Mouse (Mus musculus) heart, adult 8-10 months (tissue): ENCODE results near the gene Twistnb. TPM values are rescaled to one million over a fixed set of nuclear protein-coding genes. Genes with fewer than 3 reads are reported as not detected.

Source experiments
- DNase-seq: peaks from one replicate; pipeline ENCODE4 v3.0.0; 2022; ENCODE audit warnings: low spot score
- total RNA-seq, 4 experiments: library from RNA; stranded (reverse); gene quantifications; 2 replicates each; pipeline ENCODE4 v1.2.4; 2022

Gene Twistnb
- 1 to 10 TPM; 5.6 to 9.5 (median 8.6) TPM for total RNA-seq

DNA sequence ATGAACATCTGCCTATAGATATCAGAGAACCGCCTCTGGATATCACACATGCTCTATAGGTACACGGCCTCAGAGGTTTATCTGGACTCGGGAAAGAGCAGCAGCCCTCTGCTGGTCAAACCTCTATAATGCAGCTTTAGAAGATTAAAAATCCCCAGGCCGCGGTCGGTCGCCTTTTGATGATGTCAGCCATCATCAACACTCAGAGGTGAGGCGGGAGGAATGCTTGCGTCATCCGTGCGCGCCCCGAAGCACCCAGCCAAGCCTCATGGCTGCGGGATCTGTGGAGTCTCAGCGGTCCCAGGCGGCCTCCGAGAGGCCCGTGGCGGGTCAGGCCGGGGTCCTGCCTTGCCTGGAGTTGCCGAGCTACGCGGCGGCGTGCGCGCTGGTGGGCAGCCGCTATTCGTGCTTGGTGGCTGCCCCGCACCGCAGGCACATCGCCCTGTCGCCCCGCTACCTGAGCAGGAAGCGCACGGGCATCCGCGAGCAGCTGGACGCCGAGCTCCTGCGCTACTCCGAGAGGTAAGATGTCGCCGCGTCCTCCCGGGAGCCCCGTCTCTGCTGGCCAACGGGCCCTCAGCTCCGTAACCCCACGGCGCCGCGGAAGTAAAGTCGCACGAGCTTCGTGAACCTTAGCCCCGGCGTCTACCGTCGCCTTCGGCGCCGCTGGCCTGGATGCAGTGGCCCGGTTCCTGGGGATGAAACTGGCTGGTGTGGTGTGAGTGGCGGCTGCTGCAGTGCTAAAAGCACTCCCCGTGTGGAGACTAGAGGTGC lies at the start of gene Twistnb:
Gene Twistnb (plus strand): TSS at position 249 of the 774 bp plus-strand sequence.
- DNase-seq = peak; percentile 97

DNA sequence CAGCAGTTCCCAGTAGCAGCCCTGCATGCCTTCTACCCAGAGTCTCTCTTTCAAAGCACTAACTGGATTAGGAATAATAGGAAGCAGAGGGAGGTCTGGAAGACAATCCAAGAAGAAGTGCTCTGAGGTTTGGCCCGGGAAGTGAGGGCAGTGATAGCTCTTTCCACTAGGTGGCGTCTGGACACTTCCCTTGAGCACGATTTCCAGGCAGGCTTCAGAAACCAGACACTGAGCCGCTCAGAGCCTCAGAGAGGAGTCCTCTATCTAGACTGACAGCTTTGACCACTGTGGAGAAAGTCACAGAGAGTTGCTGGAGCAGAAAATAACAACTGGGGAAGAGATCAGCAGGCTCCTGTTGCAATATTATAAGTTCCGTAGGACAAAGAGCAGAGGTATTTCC lies 40.6 kb upstream of the Twistnb start:
- peak; percentile 59 for DNase-seq

DNA sequence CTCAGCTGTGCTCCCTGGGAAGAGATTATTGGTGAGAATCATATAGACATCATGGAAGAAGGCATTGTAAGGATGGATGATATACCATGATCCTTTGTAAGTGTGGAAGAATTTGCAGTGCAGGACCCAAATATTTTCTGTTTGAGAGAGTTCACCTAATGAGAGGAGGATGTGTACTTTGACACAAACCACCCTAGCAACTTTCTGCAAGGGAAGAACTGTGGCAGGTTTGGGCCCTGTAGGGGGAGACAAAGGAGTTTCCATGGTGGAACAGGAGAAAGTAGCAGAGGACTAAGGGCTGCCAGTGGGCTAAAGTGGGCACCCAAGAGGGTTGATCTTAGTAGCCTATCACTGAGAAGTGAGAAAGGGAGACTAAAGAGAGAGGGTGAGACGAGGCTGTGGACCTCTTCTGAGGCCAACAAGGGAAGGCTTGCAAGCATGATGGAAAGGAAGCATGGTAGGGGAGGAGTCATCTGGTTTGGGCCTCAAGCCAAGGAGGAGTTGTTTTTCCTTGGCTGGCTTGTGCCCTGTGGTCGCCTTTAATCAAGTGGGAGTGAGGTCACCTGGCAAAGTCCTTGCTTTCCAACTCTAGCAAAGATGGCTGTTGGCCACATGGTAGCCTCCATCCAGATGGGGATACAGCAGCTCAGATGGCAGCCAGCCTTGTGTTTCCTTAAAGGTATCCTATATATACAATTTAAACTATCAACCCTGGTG lies 38.4 kb upstream of the Twistnb start:
- no peak for DNase-seq

DNA sequence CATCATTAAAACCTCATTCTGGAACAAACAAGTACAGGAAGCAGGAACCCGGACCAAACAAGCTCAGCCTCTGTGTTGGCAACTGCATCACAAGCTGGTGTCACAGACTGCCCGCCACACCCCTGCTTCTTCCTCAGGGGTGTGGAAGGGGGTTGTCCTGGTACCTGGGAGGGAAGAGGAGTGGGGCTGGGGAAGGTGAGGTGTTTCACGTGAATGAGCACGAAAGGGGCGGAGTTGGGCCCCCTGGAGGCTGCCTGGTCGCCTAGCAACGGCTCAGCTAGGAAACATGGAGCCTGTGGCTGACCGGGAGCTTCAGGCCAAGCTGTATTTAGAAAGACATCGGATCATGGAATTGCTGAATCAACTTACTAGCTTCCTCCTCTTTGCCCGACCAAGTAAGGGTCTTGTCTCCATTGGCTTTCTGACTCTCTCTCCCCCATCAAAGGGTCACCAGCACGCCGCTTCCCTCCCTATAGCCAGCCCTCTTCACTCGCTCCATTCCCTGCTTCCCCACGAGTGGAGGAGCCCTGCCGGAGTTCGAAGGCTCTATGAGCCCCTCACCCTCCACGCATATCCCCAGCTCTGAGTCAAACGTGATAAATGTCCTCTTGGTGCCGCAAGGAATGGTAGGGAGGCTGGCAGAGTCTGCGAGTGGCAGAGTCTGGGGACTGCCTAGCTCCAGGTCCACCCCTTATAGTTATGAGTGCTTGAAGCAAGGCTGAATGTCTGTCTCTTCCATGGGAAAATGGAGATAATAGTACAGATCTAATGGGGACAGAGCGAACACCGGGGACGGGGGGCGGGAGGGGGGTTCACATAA lies 34.4 kb upstream of the Twistnb start, which contains the start of gene Efcab10:
Gene Efcab10 (plus strand): TSS at position 51 of the 820 bp plus-strand sequence.
- DNase-seq = no peak

DNA sequence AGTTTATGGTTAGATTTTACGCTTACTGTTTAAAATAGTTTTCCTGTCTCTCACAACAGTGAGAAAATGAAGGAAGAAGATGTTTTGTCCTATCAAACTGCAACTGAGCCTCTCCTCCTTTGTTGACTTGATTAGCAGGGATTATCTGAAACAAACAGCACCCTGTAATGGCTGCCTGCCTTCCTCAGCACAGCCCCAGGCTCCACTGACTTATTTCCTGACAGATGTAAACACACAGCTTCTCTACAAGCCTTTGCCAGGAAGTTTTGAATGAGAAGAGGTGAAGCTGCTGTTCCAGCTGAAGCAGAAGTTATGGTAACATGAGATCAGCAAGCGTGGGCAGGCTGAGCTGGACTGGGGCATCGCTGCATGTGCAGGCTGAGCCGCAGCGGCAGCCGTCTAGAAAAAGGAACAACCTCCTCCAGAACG lies 26.2 kb upstream of the Twistnb start:
- no peak for DNase-seq

DNA sequence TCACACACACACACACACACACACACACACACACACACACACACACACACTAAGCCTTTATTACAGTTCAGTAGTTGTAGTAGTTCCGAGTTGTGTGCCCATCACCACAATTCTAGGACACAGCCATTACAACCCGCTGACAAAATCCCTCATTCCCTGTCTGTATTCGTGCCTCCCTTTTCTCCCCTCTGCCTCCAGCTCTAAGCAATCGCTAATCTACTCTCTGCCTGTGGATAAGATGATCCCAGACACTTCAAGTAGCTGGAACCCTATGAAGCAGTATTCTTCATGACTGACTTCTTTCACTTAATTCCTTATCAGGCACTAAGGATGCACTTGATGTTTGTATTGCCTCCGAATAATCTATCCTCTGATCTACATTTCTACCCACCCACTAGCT lies 24.4 kb upstream of the Twistnb start:
- DNase-seq = no peak

DNA sequence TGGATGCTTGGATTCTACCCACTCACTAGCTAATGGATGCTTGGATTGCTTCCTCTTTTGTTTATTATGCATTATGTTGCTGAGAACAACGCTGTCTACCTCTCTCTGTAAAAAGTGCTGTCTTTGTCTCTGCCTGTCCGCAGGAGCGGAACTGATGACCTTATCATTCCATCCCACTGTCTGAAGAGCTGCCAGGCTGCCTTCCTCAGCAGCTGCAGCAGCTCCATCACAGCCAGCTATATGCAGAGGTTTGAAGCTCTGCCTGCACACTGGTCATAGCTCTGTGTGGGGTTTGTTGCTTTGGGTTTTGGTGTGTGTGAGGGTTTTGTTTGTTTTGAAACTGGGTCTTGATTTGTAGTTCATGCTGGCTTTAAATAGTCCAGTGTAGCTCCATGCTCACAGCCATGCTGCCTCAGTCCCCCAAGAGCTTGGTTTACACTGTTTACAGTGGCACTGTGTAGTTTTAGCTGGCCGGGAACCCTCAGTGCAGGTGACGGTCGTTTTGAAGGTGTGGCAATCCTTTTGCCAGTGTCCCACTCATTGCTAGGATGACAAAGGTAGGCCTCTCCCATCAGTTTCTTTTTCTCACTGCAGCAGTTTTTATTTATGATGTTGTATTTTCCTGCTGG lies 23.9 kb upstream of the Twistnb start:
- no peak for DNase-seq

DNA sequence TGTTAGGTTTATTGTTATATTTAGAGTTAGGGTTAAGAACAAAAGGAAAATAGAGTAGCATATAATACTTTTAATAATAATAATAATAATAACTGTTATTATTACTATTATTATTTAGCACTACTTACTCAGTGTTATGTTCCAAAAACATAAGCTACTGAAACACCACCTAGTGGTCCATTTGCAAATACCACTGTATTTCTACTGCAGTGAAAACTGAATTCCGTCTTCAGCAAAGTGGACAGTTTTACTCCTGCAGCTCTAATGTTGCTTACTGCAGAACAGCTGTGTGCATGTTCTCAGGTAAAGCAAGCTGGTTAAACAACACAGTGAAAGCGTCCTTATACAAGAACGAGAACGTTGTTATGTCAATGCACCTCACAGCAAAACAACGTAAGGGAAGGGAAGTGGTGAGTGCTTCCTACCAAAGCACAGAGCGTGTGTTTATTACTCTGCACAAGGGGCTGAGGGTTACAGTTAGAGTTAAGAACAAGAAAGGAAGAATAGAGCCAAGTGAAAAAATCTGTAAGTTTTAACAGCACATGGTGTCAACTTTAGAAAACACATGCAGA lies 17.8 kb upstream of the Twistnb start:
- DNase-seq = no peak

DNA sequence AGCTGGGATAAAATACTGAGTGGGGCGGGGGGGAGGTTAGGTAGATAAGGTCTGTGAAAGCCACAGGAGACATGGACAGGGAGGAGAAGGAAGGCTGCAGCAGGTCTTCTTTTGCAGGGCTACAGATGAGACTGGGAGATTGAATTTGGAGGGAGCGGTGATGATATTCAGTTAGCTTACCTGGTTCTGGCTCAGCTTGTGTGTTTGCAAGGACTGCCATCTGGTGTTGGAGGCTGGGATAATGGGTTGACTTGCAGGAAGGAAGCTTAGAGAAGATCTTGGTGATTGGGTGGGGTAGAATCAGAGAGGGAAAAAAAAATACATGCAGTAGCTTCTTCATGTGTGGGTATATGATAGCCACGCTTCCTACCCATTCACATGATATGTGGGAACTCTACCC lies 5.1 kb upstream of the Twistnb start:
- DNase-seq = no peak

DNA sequence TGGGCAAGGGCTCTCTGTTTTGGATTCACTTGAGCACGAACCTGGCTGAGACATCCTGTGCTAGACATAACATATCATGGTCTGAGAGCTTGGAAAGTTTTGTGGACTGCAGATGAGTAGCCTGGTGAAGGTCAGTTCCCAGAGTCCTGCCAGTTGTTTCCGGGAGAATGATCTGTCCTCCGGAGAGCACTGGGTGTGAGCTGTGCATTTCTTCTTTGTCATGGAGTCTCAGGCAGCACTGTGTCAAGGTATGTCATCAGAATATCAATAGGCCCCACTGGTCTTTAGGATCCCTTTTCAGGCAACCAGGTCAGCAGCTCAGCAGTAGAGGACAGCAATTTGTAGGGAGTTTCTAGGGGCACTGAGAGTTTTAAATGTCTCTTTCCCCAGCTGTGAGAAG lies 2.1 kb upstream of the Twistnb start:
- DNase-seq = no peak

DNA sequence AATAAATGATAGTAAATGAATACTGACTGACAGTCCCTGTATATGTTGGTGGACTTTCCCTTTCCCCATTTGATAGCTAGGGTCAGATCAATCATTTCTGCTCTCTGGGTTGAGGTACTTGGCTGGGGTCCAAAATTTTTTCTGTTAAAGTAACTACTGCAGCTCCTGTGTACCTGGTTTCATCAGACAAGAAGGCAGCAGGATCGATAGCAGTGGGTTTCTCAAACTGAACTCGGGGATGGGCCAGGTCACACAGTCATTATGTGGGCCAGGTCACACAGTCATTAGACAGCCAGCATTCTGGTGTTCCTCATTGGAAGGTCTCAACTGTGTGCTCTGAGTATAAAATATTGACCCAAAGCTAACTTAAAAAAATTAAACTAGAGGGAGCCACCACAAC lies 1.7 kb upstream of the Twistnb start:
- DNase-seq = no peak

DNA sequence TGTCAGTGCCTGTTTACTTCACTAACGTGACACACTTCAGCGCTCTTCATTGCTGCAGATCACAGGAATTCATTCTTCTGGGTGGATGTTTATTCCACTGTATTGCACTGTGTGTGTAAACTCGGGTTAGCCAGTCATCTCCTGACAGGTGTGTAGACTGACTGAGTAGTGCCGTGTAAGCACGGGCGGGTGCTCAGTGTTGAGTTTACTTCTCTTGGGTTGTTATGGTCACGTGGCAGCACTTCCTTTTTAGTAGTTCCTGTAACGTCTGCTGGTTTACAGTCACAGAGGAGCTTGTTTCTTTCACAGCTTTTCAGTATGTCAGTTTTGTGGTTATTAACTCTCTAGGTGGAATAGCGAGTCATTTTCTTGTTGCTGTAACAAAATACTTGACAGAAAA lies 4.4 kb downstream of the Twistnb start:
- DNase-seq = peak; percentile 28

DNA sequence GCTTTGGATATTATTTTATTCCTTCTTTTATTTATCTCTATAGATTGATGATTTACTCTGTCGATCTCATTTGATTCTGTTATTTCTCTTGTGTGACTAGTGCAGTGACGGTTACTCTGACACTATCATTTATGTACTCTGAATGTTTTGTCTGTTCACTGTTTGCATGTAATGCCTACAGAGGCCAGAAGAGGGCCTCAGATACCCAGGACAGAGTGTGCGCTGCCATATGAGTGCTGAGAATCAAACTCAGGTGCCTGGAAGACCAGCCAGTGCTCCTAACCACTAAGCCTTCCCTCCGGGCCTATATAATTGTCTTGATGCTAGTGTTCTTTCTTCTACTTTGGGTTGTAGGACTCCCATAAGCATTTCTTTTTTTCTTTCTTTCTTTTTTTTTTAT lies 5.3 kb downstream of the Twistnb start:
- no peak for DNase-seq

DNA sequence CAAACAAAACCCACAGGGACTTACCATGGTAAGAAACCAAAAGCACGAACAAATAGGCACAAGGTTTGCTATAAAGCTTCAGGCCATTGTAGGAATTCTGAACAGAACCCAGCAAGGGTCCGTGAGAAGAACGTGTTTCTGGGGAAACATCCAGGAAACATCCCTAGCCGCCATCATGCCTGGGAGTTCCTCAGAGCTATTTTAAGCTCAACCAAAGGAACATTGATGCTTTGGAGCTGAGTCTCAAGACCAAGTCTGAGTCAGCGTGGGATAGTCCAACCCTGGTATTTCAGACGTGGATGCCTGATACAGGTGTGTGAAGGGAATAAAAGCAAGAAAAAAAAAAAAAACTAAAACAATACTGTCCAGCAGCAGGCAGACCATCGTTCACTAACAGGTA lies 26.0 kb downstream of the Twistnb start:
- no peak for DNase-seq

DNA sequence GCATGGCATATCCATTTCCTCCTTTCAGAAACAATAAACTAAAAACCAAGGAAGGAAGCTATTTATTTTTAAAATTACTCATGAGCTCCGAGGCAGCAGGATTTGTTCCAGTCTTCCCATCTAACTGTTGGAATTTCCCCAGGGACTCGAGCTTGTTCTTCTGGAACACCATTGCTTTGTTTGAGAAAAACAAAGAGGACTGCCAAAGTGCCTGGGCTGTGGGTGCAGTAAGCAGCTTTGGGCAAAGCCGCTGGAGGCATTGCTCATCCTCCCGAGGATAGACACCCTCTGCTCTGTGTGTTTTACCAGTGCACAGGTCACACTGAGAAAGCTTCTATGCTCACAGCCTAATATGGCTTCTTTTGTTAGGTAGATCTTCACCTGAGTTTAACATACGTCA lies 26.8 kb downstream of the Twistnb start:
- peak; percentile 48 for DNase-seq

DNA sequence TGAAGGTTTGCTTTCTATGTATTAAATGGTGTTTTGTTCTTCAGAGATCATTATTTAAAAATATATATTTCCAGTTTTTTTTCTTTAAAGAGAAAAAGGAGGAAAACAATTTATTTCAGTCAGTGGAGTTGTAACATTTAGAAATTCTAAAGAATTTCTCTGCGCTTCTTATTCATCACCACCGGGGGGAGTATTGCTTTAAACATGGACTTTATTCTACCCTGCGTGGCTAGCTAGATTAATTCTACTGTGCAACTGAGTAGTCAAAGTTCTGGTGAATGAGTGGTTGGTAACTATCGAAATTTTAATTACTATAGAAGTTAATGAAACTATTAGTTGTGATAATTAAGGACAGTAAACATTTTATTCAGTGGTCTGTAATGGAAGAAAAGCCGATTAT lies 51.5 kb downstream of the Twistnb start:
- no peak for DNase-seq

DNA sequence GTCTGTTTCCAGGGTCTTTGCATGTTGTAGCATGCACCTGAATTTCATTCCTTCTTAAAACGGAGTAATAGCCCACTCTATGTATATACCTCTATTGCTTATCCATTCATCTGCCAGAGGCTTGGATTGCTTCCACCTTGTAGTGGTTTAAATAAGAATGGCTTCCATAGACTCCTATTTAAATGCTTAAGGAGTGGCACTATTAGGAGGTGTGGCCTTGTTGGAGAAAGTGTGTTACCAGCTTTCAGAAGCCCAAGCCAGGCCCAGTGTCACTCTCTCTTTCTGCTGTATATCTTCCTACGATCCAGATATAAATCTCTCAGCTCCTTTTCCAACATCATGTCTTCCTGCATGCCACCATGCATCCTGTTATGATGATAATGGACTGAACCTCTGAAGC lies 53.5 kb downstream of the Twistnb start:
- DNase-seq = no peak
